Mouse (Mus musculus): ENCODE data around the gene Ptrh1. TPM values are rescaled to one million over a fixed set of nuclear protein-coding genes. Genes with fewer than 3 reads are reported as not detected.

Gene Ptrh1
- polyA plus RNA-seq, 1 experiment from 2014 or later: 5.1 TPM

- 5% methylated on average over 31 of the region's 31 CpGs for WGBS
- Histone ChIP-seq H3K27ac (peak overlapping the region; percentile 27), H3K27me3 (ENCODE audit: control insufficient read depth, insufficient read depth, low read length) (no peaks in the 10 kb centered on the region), H3K4me3 (replicated peaks; ENCODE audit: low read length) (peak overlapping the region; percentile 16), H3K36me3 (replicated peaks; ENCODE audit: control insufficient read depth, insufficient read depth) (peaks cover 80% of the 10 kb centered on the region), H3K4me2 (replicated peaks) (peak overlapping the region; percentile 38), H3K9ac (peak overlapping the region; percentile 25; the same call in 1 of the 2 replicates), H3K4me1 (replicated peaks; ENCODE audit: control insufficient read depth, insufficient read depth, low read length) (peaks cover 16% of the 10 kb centered on the region; the same call in 1 of the 2 replicates), H3K9me3 (ENCODE audit: control insufficient read depth, low read length) (no peaks in the 10 kb centered on the region)
- peak; percentile 72 for ATAC-seq (ENCODE audit: low FRiP score)
- DNase-seq (ENCODE audit: low spot score): peak; percentile 61
Measured at GRCm38 (mm10) chr2:32750887-32751664, 24.5 kb upstream of the Ptrh1 start.

DNA sequence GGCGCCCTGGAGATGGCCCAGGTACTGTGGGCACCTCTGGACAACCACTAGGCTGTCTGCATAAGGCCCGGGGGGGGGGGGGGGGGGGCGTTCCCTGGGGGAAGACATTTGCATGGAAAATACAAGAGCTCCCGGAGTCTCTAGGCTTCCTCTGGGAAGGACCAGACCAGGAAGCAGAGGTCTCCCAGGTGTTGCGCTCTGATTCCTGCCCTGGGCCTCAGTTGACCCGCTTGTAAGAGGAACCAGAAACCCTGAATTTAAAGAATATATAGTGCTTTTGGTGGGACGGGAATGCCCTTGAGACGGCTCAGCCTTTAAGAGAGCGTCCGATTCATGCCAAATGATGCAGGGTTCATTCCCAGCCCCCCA is 23.9 kb upstream of the Ptrh1 start:
- Histone ChIP-seq H3K27me3 (ENCODE audit: control insufficient read depth, insufficient read depth, low read length) (no peaks in the 10 kb centered on the region), H3K9ac (peak overlapping the region; percentile 25; the same call in 1 of the 2 replicates), H3K4me2 (replicated peaks) (peak overlapping the region; percentile 38), H3K36me3 (replicated peaks; ENCODE audit: control insufficient read depth, insufficient read depth) (peaks cover 74% of the 10 kb centered on the region), H3K27ac (peak overlapping the region; percentile 27), H3K4me1 (replicated peaks; ENCODE audit: control insufficient read depth, insufficient read depth, low read length) (peaks cover 16% of the 10 kb centered on the region; the same call in 1 of the 2 replicates), H3K9me3 (ENCODE audit: control insufficient read depth, low read length) (no peaks in the 10 kb centered on the region), H3K4me3 (replicated peaks; ENCODE audit: low read length) (peak overlapping the region; percentile 16; the same call in 1 of the 2 replicates)
- no peak for ATAC-seq (ENCODE audit: low FRiP score)
- WGBS: 23% methylated on average over 8 of the region's 10 CpGs
- no peak for DNase-seq (ENCODE audit: low spot score)

- no peak overlapping the region for H3K4me3 ChIP-seq (replicated peaks; ENCODE audit: low read length)
- ATAC-seq (ENCODE audit: low FRiP score): no peak
- WGBS: 54% methylated on average over 10 of the region's 10 CpGs
Measured at GRCm38 (mm10) chr2:32752181-32752580, 23.4 kb upstream of the Ptrh1 start.

DNA sequence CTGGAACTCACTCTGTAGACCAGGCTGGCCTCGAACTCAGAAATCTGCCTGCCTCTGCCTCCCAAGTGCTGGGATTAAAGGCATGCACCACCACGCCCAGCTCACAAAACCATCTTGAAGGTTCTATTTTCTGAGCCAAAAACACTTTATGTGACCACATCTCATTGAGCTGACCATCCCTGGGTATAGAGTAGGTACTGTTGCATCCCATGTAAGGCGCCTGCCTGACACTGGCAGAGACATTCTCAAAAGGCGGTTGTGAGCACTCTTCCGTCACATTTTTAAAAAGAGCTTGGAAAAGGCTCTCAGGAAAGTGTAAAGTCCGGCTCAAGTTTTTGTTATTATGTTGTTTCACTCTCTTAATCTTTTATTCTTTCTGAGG is 18.9 kb upstream of the Ptrh1 start:
- Histone ChIP-seq H3K9ac (no peak overlapping the region), H3K36me3 (replicated peaks; ENCODE audit: control insufficient read depth, insufficient read depth) (peaks cover 59% of the 10 kb centered on the region), H3K4me2 (replicated peaks) (peak overlapping the region; percentile 53), H3K9me3 (ENCODE audit: control insufficient read depth, low read length) (no peaks in the 10 kb centered on the region), H3K4me1 (replicated peaks; ENCODE audit: control insufficient read depth, insufficient read depth, low read length) (peaks cover 10% of the 10 kb centered on the region; the same call in 1 of the 2 replicates), H3K4me3 (replicated peaks; ENCODE audit: low read length) (no peak overlapping the region), H3K27me3 (ENCODE audit: control insufficient read depth, insufficient read depth, low read length) (no peaks in the 10 kb centered on the region), H3K27ac (no peak overlapping the region)
- no peak for ATAC-seq (ENCODE audit: low FRiP score)
- no peak for DNase-seq (ENCODE audit: low spot score)
- WGBS: 18% methylated on average over 5 of the region's 6 CpGs

More at GRCm38 (mm10) chr2:32752181-32752580, 23.4 kb upstream of the Ptrh1 start:
- Histone ChIP-seq H3K4me1 (replicated peaks; ENCODE audit: control insufficient read depth, insufficient read depth, low read length) (peaks cover 16% of the 10 kb centered on the region; the same call in 1 of the 2 replicates), H3K36me3 (replicated peaks; ENCODE audit: control insufficient read depth, insufficient read depth) (peaks cover 69% of the 10 kb centered on the region), H3K9ac (no peak overlapping the region), H3K9me3 (ENCODE audit: control insufficient read depth, low read length) (no peaks in the 10 kb centered on the region), H3K27me3 (ENCODE audit: control insufficient read depth, insufficient read depth, low read length) (no peaks in the 10 kb centered on the region), H3K4me2 (replicated peaks) (peak overlapping the region; percentile 38), H3K27ac (no peak overlapping the region)
- no peak for DNase-seq (ENCODE audit: low spot score)

DNA sequence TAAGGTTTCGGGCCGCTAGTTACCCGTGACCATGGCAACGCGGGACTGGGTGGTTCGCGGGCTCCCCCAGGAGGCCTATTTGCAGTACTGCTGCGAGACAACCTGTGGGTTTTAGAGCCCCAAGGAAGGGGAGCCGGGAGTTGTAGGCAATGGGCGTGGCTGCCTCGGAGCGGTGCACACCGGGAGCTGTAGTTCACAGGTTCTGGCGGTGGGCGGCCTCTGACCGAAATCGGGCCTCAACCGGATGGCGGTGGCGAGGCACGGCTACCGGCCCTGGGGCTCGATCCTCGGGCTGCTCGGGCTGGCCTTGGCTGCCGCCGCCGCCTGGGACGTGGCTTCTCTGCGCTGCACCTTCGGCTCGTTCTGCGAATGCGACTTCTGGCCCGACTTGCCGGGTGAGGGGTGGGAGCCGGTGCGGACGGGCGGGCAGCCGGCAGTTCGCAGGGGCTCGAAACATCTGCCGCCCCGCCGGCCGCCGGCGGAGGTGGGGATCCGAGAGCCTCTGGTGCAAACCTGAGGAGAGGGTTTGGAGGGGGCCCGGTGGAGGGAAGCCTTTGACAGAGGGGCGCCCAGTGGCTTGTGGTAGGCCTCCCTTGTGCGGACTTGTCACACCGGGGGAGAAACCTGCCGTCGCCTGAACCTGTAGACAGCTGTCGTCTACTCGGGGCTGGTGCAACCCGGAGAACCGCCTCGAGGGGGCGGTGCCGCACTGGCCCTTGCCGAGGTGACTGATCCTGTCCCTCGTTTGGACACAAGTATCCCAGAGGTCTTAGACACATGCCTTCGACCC is 18.3 kb upstream of the Ptrh1 start, which contains the start of gene Tor2a:
Gene Tor2a (plus strand): TSS at position 179 of the 790 bp plus-strand sequence.
- H3K27me3 ChIP-seq (ENCODE audit: control insufficient read depth, insufficient read depth, low read length): no peaks in the 10 kb centered on the region
- peak; percentile 97 for DNase-seq (ENCODE audit: low spot score)
- peak within 1 kb of the TSS; percentile 64 for H3K4me3 ChIP-seq (replicated peaks; ENCODE audit: low read length)
- peaks cover 63% of the 10 kb centered on the region for H3K36me3 ChIP-seq (replicated peaks; ENCODE audit: control insufficient read depth, insufficient read depth)
- peak within 1 kb of the TSS; percentile 53 for H3K4me2 ChIP-seq (replicated peaks)
- H3K9ac ChIP-seq: peak within 1 kb of the TSS; percentile 87
- H3K9me3 ChIP-seq (ENCODE audit: control insufficient read depth, low read length): no peaks in the 10 kb centered on the region
- peaks cover 9% of the 10 kb centered on the region; the same call in 1 of the 2 replicates for H3K4me1 ChIP-seq (replicated peaks; ENCODE audit: control insufficient read depth, insufficient read depth, low read length)
- peak; percentile 93 for ATAC-seq (ENCODE audit: low FRiP score)
- H3K27ac ChIP-seq: peak within 1 kb of the TSS; percentile 90
- under 1% methylated on average over 66 of the region's 66 CpGs for WGBS

DNA sequence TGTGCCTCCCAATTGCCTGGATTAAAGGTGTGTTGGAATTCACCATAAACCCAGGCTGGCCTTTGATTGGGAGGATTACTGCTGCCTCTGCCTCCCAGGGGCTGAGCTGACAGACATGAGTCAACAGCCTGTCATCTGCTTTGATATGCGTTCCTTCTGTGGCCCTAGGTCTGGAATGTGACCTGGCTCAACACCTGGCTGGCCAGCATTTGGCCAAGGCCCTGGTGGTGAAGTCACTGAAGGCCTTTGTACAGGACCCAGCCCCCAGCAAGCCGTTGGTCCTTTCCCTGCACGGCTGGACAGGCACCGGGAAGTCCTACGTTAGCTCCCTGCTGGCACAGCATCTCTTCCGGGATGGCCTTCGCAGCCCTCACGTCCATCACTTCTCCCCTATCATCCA is 17.1 kb upstream of the Ptrh1 start:
- WGBS: 79% methylated on average over 8 of the region's 8 CpGs
- peaks cover 63% of the 10 kb centered on the region for H3K36me3 ChIP-seq (replicated peaks; ENCODE audit: control insufficient read depth, insufficient read depth)
- no peak for DNase-seq (ENCODE audit: low spot score)
- ATAC-seq (ENCODE audit: low FRiP score): no peak
- no peak overlapping the region for H3K4me2 ChIP-seq (replicated peaks)
- H3K4me1 ChIP-seq (replicated peaks; ENCODE audit: control insufficient read depth, insufficient read depth, low read length): peaks cover 9% of the 10 kb centered on the region; the same call in 1 of the 2 replicates
- 0 out of 2 replicates have a peak overlapping the region, but pooled peaks have one; percentile 64 for H3K4me3 ChIP-seq (replicated peaks; ENCODE audit: low read length)
- H3K9ac ChIP-seq: peak overlapping the region; percentile 87; the same call in 1 of the 2 replicates
- H3K27me3 ChIP-seq (ENCODE audit: control insufficient read depth, insufficient read depth, low read length): no peaks in the 10 kb centered on the region
- no peak overlapping the region for H3K27ac ChIP-seq
- H3K9me3 ChIP-seq (ENCODE audit: control insufficient read depth, low read length): no peaks in the 10 kb centered on the region

- DNase-seq (ENCODE audit: low spot score): no peak
- Histone ChIP-seq H3K4me1 (replicated peaks; ENCODE audit: control insufficient read depth, insufficient read depth, low read length) (peaks cover 9% of the 10 kb centered on the region; the same call in 1 of the 2 replicates), H3K9me3 (ENCODE audit: control insufficient read depth, low read length) (no peaks in the 10 kb centered on the region), H3K4me2 (replicated peaks) (no peak overlapping the region), H3K4me3 (replicated peaks; ENCODE audit: low read length) (no peak overlapping the region), H3K27ac (no peak overlapping the region), H3K36me3 (replicated peaks; ENCODE audit: control insufficient read depth, insufficient read depth) (peaks cover 61% of the 10 kb centered on the region), H3K27me3 (ENCODE audit: control insufficient read depth, insufficient read depth, low read length) (no peaks in the 10 kb centered on the region), H3K9ac (0 out of 2 replicates have a peak overlapping the region, but pooled peaks have one; percentile 87)
- WGBS: 90% methylated on average over 2 of the region's 2 CpGs
- no peak for ATAC-seq (ENCODE audit: low FRiP score)
Measured at GRCm38 (mm10) chr2:32759001-32759400, 16.6 kb upstream of the Ptrh1 start.

GRCm38 (mm10) chr2:32761361-32761760 is 14.2 kb upstream of the Ptrh1 start:
- H3K4me2 ChIP-seq (replicated peaks): no peak overlapping the region
- no peak for DNase-seq (ENCODE audit: low spot score)
- H3K4me1 ChIP-seq (replicated peaks; ENCODE audit: control insufficient read depth, insufficient read depth, low read length): peaks cover 9% of the 10 kb centered on the region; the same call in 1 of the 2 replicates
- ATAC-seq (ENCODE audit: low FRiP score): no peak
- peaks cover 43% of the 10 kb centered on the region for H3K36me3 ChIP-seq (replicated peaks; ENCODE audit: control insufficient read depth, insufficient read depth)
- no peaks in the 10 kb centered on the region for H3K9me3 ChIP-seq (ENCODE audit: control insufficient read depth, low read length)
- H3K27me3 ChIP-seq (ENCODE audit: control insufficient read depth, insufficient read depth, low read length): no peaks in the 10 kb centered on the region
- WGBS: 84% methylated on average over 14 of the region's 14 CpGs
- H3K27ac ChIP-seq: no peak overlapping the region
- H3K4me3 ChIP-seq (replicated peaks; ENCODE audit: low read length): no peak overlapping the region
- H3K9ac ChIP-seq: no peak overlapping the region

GRCm38 (mm10) chr2:32761859-32762258 is 13.7 kb upstream of the Ptrh1 start:
- H3K4me3 ChIP-seq (replicated peaks; ENCODE audit: low read length): no peak overlapping the region
- H3K36me3 ChIP-seq (replicated peaks; ENCODE audit: control insufficient read depth, insufficient read depth): peaks cover 43% of the 10 kb centered on the region
- WGBS: 85% methylated on average over 4 of the region's 4 CpGs
- H3K4me2 ChIP-seq (replicated peaks): no peak overlapping the region
- H3K9me3 ChIP-seq (ENCODE audit: control insufficient read depth, low read length): no peaks in the 10 kb centered on the region
- H3K27me3 ChIP-seq (ENCODE audit: control insufficient read depth, insufficient read depth, low read length): no peaks in the 10 kb centered on the region
- H3K4me1 ChIP-seq (replicated peaks; ENCODE audit: control insufficient read depth, insufficient read depth, low read length): peaks cover 12% of the 10 kb centered on the region; the same call in 1 of the 2 replicates
- ATAC-seq (ENCODE audit: low FRiP score) (no peak), DNase-seq (ENCODE audit: low spot score) (no peak)
- H3K27ac ChIP-seq: no peak overlapping the region
- H3K9ac ChIP-seq: no peak overlapping the region
